Mouse (Mus musculus) C2C12 (cell line): ENCODE measurements around the gene Dohh. TPM values are rescaled to one million over a fixed set of nuclear protein-coding genes. Genes with fewer than 3 reads are reported as not detected.
A peak's percentile ranks its signal among the peaks of the same experiment; 100 is the strongest.

Experiments used
- H3K27me3 ChIP-seq: one replicate; pipeline ENCODE4 v1.6.1; 2011; ENCODE audit not compliant: control insufficient read depth, insufficient read depth, insufficient read length
- H3K36me3 ChIP-seq: one replicate; pipeline ENCODE4 v1.6.1; 2011; ENCODE audit not compliant: control insufficient read depth, insufficient read depth
- H3K4me3 ChIP-seq: one replicate; pipeline ENCODE4 v1.5.1; 2011; ENCODE audit warnings: mild to moderate bottlenecking, control low read depth; ENCODE audit not compliant: poor library complexity, insufficient read depth, severe bottlenecking
- H3K79me2 ChIP-seq: one replicate; pipeline ENCODE4 v1.6.1; 2011; ENCODE audit not compliant: control insufficient read depth, insufficient read depth
- H3K79me3 ChIP-seq: one replicate; pipeline ENCODE4 v1.6.1; 2011; ENCODE audit warnings: low read depth, control low read depth
- H3ac ChIP-seq: one replicate; pipeline ENCODE3; 2011; ENCODE audit warnings: low read depth; ENCODE audit not compliant: control insufficient read depth, insufficient read length
- CEBPB ChIP-seq: IDR thresholded peaks from one replicate; pipeline ENCODE4 v1.6.1; 2011; ENCODE audit warnings: low read depth, mild to moderate bottlenecking, control low read depth, moderate library complexity
- CTCF ChIP-seq: IDR thresholded peaks from one replicate; pipeline ENCODE4 v1.5.1; 2011; ENCODE audit not compliant: control insufficient read depth, insufficient read depth, insufficient read length
- FOSL1 ChIP-seq: IDR thresholded peaks from one replicate; pipeline ENCODE4 v1.8.0; 2011; ENCODE audit warnings: mild to moderate bottlenecking, low read length; ENCODE audit not compliant: poor library complexity, insufficient read depth, severe bottlenecking
- MAX ChIP-seq: IDR thresholded peaks from one replicate; pipeline ENCODE4 v1.6.1; 2011; ENCODE audit warnings: mild to moderate bottlenecking, control low read depth
- MYOD1 ChIP-seq: IDR thresholded peaks from one replicate; pipeline ENCODE4 v1.6.1; 2011; ENCODE audit warnings: low read depth; ENCODE audit not compliant: control insufficient read depth, insufficient read length
- MYOG ChIP-seq: IDR thresholded peaks from one replicate; pipeline ENCODE4 v1.6.1; 2011; ENCODE audit not compliant: control insufficient read depth, insufficient read length; ENCODE audit errors: extremely low read depth
- USF1 ChIP-seq: IDR thresholded peaks from one replicate; pipeline ENCODE4 v1.6.1; 2011; ENCODE audit warnings: low read depth, mild to moderate bottlenecking, control low read depth, moderate library complexity
- polyA plus RNA-seq: library from polyadenylated mRNA; unstranded; fragments of >200 nt; fragmentation: generic; extraction: Trizol; gene quantifications from one replicate; pipeline ENCODE4 v1.2.1, GENCODE M21; 2012; ENCODE audit warnings: missing spikeins

The Dohh gene
- polyA plus RNA-seq, 1 experiment, result 148 TPM

GRCm38 (mm10) chr10:81375322-81375721, 8.9 kb upstream of the Dohh start:
- Histone ChIP-seq H3K36me3 (peaks cover 48% of the 10 kb centered on the region), H3K79me3 (peaks cover 55% of the 10 kb centered on the region), H3K27me3 (no peaks in the 10 kb centered on the region), H3K79me2 (peaks cover 72% of the 10 kb centered on the region), H3ac (no peak overlapping the region), H3K4me3 (no peak overlapping the region)
- no peak for TF ChIP-seq USF1

GRCm38 (mm10) chr10:81376561-81377361, 7.5 kb upstream of the Dohh start:
- H3K4me3 ChIP-seq, result peak overlapping the region; percentile 97
- H3K36me3 ChIP-seq, result peaks cover 46% of the 10 kb centered on the region
- H3K79me3 ChIP-seq, result peaks cover 55% of the 10 kb centered on the region
- H3ac ChIP-seq, result peak overlapping the region; percentile 96
- no peaks in the 10 kb centered on the region for H3K27me3 ChIP-seq
- TF ChIP-seq MYOD1 (no peak), MAX (no peak), MYOG (no peak), CEBPB (no peak), FOSL1 (no peak), CTCF (no peak), USF1 (no peak)
- H3K79me2 ChIP-seq, result peaks cover 66% of the 10 kb centered on the region

GRCm38 (mm10) chr10:81377362-81377664, 6.9 kb upstream of the Dohh start:
- Histone ChIP-seq H3ac (peak overlapping the region; percentile 96), H3K79me2 (peaks cover 60% of the 10 kb centered on the region), H3K4me3 (peak overlapping the region; percentile 97), H3K27me3 (no peaks in the 10 kb centered on the region), H3K36me3 (peaks cover 43% of the 10 kb centered on the region), H3K79me3 (peaks cover 52% of the 10 kb centered on the region)
- TF ChIP-seq MAX, result no peak
- no peak for TF ChIP-seq FOSL1

GRCm38 (mm10) chr10:81377793-81378552, 6.3 kb upstream of the Dohh start, which contains the start of gene Fzr1:
Fzr1 (minus strand) TSS chr10:81378516.
- no peaks in the 10 kb centered on the region for H3K27me3 ChIP-seq
- TF ChIP-seq MYOD1 (no peak), FOSL1 (no peak), CTCF (no peak), MAX (no peak), MYOG (no peak), USF1 (no peak), CEBPB (no peak)
- peaks cover 53% of the 10 kb centered on the region for H3K79me2 ChIP-seq

GRCm38 (mm10) chr10:81378553-81379182, 5.6 kb upstream of the Dohh start:
- TF ChIP-seq MYOD1 (no peak), MYOG (no peak), USF1 (no peak), MAX (no peak), CTCF (no peak), FOSL1 (peak; percentile 10)
- H3K79me3 ChIP-seq, result peaks cover 42% of the 10 kb centered on the region

More at GRCm38 (mm10) chr10:81377793-81378552, 6.3 kb upstream of the Dohh start, which contains the start of gene Fzr1:
- Histone ChIP-seq H3ac (peak within 1 kb of the TSS; percentile 96), H3K4me3 (peak within 1 kb of the TSS; percentile 97), H3K79me3 (peaks cover 49% of the 10 kb centered on the region), H3K36me3 (peaks cover 36% of the 10 kb centered on the region)

GRCm38 (mm10) chr10:81379183-81379553, 5.1 kb upstream of the Dohh start:
- no peak for TF ChIP-seq CTCF
- TF ChIP-seq CEBPB, result no peak
- no peak for TF ChIP-seq USF1
- no peak for TF ChIP-seq MAX
- no peak for TF ChIP-seq MYOD1
- TF ChIP-seq MYOG, result no peak
- no peak for TF ChIP-seq FOSL1
- Histone ChIP-seq H3K27me3 (no peaks in the 10 kb centered on the region), H3K36me3 (peaks cover 24% of the 10 kb centered on the region), H3K4me3 (peak overlapping the region; percentile 36), H3ac (peak overlapping the region; percentile 51), H3K79me2 (peaks cover 41% of the 10 kb centered on the region), H3K79me3 (peaks cover 37% of the 10 kb centered on the region)

More at GRCm38 (mm10) chr10:81378553-81379182, 5.6 kb upstream of the Dohh start:
- Histone ChIP-seq H3K27me3 (no peaks in the 10 kb centered on the region), H3K79me2 (peaks cover 46% of the 10 kb centered on the region), H3K4me3 (peak overlapping the region; percentile 97), H3ac (peak overlapping the region; percentile 51), H3K36me3 (peaks cover 29% of the 10 kb centered on the region)
